Mouse (Mus musculus): ENCODE results near the gene Lrrc34.

Lrrc34 gene

DNA sequence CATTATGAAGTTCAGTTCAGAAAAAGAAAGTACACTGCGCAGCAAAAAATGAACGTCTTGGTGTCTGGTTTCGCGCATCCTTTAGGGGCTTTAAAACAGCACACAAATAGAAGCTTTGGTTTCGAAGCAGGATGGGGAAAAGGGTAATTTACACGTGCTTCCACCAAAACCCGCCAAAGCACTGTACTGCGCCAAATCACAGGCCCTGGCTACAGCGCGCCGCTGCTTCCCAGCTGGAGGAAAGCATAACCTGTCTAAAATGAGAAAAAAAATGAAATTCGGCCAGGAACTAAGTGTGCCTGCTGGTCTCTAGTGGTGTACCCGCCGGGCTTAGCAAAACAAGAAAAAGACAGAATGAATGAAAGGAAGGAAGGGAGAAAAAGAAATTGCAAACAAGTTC lies 47.0 kb downstream of the Lrrc34 start:
- no peak for DNase-seq (ENCODE audit: low read depth, low spot score)

DNA sequence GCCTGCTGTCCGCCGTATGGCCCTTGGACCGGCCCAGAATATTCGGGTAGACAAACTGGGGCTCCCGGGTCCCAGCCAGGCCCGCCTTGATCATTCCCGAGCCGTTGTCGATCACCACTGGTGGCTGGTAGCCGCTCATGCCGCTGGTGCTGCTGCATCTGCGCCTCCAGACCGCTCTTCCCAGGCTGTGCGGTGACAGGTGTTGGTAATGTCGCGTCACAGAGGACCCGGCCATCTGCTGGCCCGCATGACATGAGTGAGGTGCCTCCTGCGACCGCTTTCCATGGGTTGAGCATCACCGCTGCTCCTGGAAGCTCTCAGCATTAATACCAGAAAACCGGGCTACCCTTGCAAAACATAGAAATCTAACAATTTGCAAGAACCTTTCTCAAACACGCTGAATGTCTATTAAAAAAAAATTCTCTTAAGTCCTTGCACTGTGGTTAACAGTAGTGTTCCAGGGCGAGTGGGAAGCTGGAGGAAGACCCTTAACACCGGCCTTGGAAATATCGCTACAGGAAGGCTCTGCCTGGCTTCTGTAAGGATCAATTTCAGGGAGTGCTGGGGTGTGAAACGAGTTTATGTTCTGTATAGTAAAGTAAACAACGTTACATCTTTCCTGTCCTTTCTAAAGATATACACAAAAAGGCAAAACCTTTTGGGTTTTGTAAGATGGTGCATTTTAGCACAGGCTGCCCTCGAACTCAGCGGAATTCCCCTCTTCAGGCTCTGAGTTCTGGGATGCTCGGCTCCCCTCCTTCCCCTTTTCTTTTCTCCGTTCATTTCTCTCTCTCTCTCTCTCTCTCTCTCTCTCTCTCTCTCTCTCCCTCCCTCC lies 47.7 kb downstream of the Lrrc34 start, which contains the start of gene Actrt3:
TSS of gene Actrt3 (minus strand) at position 229 of the 835 bp plus-strand sequence.
- DNase-seq (ENCODE audit: low read depth, low spot score) = peak; percentile 20

DNA sequence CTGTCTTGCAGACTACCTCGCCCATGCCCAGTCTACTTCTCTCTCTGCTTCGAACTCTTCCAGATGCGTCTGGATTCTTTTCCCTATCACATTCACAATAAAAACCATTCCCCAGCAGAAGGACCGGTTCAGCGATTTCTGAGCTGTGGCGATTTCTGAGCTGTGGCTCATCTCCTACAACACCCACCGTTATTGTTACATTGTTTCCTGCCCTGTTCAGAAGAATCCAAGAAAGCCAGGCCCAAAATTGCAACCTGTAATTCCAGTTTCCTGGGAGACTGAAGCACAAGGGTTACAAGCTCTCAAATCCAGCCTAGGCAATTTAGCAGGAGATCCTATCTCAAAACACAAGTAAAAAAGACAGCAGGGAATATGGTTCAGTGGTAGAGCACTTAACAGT lies 50.4 kb downstream of the Lrrc34 start:
- no peak for DNase-seq (ENCODE audit: low read depth, low spot score)

DNA sequence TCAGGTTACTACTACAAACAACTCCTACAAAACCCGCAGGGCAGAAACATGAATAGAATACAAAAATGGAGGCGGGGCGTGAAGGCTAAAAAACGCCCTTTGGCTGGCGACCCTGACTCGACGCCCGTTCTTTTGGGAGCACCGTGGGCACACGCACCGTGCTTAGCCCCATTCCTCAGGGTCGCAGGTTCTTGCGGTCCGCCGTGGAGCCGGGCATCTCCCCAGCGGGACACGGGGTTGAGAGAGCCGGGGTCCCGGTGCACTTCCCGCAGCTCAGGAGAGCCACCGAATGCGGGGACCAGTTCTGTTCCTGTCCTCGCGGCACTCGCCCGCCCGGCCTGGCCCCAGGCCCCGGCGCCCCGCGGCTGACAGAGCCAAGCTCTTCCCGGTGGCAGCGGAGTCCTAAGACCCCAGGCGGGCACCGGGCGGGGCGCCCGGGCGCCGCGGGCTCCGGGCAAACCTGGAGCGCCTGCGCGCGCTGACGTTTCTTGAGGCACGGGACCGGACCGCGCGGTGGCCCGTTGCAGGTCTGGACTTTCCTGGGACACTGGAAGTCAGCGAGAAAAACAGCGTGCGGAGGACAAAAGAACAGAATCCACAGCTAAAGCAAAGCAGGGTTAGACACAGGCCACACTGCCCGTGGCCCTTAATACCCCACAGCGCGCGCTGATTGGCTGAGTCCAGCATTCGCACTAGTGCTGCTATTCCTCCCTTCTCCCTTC lies 52.4 kb downstream of the Lrrc34 start:
- DNase-seq (ENCODE audit: low read depth, low spot score) = no peak

DNA sequence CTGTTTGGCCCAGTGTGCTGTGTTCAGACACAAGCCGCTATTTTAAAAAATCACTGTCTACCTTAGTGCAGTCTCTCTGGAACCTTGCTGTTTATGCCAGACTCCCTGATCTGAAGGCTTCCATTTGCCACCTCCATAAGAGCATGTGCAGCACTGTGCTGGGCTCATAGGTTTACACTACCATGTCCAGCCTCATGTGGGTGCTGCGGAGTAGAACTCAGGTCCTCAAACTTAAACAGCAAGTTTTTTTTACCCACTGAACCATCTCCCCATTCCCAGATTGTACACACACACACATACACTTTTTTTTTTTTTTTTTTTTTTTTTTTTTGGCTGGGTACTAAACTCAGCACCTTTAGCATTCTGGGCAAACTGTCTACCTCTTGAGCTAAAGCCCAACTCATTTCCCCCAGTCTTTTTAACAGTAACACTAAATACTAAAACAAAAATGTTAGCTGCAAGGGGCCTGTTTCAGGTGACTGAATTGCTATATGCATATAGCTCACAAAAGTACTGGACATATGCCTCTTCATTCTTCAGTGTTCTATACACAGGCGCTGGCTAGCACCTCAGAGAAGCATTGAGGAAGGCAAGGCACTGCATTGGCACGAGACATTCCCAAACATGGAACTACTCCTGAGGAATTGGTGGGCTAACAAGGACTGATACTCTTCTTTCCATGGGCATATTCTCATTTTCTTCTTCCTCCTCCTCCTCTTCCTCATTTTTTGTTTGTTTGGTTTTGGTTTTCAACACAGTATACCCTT lies 53.8 kb downstream of the Lrrc34 start:
- DNase-seq (ENCODE audit: low read depth, low spot score) = no peak

DNA sequence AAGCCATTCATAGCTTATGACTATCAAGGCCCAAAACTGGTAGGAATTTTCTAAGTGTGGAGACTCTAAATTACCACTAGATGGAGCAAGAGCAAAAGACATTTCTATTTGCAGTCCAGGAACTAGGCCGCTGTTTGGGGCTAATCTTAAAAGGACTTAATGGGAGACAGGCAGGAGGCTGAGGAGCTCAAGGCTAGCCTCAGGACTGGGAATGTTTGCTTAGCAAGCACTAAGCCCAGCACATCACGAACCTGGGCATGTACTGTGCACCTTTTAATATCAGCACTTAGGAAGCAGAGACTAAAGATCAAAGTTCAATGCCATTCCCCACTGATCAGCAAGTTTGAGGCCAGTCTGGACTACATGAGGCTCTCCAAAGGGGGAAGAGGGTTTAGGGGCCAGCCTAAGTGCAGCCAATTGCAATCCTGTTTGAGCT lies 55.2 kb downstream of the Lrrc34 start:
- DNase-seq (ENCODE audit: low read depth, low spot score) = peak; percentile 44

DNA sequence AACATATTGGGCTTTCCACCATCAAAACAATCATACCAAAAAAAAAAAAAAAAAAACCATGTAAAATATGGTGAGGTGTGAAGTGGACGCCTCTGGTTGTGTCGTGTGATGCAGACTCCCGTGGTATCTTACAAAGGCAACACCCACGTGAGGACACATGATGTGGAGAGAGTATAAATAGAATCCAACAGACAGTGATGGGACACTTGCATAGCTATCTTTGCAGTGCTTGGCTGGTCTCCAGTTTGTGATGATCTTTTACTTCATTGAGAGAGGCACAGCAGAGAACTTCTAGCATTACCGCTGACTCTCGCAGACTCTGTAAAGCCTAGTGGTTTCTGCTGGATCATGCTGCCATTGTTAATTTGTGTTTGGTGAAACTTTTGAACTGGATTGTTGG lies 58.8 kb downstream of the Lrrc34 start:
- DNase-seq (ENCODE audit: low read depth, low spot score) = no peak
